Mouse (Mus musculus): ENCODE results near the gene Ulk3.

- no peak for TF ChIP-seq CTCF (IDR thresholded peaks at IDR 0.05; ENCODE audit: low read depth, low read length)
- TF ChIP-seq GATA1 (IDR thresholded peaks at IDR 0.05; ENCODE audit: borderline replicate concordance, low read length), result no peak
- TF ChIP-seq POLR2AphosphoS5 (IDR thresholded peaks at IDR 0.05; ENCODE audit: insufficient replicate concordance, low read depth, low read length), result no peak
- no peak for TF ChIP-seq TAL1 (conservative IDR thresholded peaks at IDR 0.05; ENCODE audit: low read depth, low read length)
Observed at GRCm38 (mm10) chr9:57643169-57643855, 54.1 kb downstream of the Ulk3 start.

Data from G1E (cell line).